Mouse (Mus musculus) MEL (cell line): ENCODE measurements around the gene Tmtc1. TPM values are rescaled to one million over a fixed set of nuclear protein-coding genes. Genes with fewer than 3 reads are reported as not detected.

Source experiments
- DNase-seq: peaks from one replicate; pipeline ENCODE4 v3.0.0; 2011; ENCODE audit warnings: low read depth, low spot score
- H3K27ac ChIP-seq: 2 replicates; pipeline ENCODE4 v1.5.1; 2012; ENCODE audit warnings: low read depth, mild to moderate bottlenecking, control low read depth, low read length, moderate library complexity; ENCODE audit not compliant: control insufficient read depth
- H3K27me3 ChIP-seq, 2 experiments: fragments of 150-350 bp in 1 of 2; sonication (generic) in 1 of 2; 2 replicates each; pipeline ENCODE4 v1.6.1; 2012; ENCODE audit warnings: low read length in 2 of 2, mild to moderate bottlenecking in 2 of 2, improper control_type of control experiment in 1 of 2, moderate library complexity in 1 of 2; ENCODE audit not compliant: insufficient read depth in 2 of 2, control insufficient read depth in 1 of 2
- H3K36me3 ChIP-seq, 2 experiments: 2 replicates each; pipeline ENCODE4 v1.6.1; 2012 to 2014; ENCODE audit warnings: low read length in 2 of 2, improper control_type of control experiment in 1 of 2, inconsistent platforms in 1 of 2, mild to moderate bottlenecking in 1 of 2; ENCODE audit not compliant: insufficient read depth in 2 of 2, control insufficient read depth in 1 of 2
- H3K4me1 ChIP-seq, 2 experiments: fragments of 150-350 bp in 1 of 2; sonication (generic) in 1 of 2; 2 replicates each; pipeline ENCODE4 v1.6.1; 2012; ENCODE audit warnings: low read length in 2 of 2, improper control_type of control experiment in 1 of 2, mild to moderate bottlenecking in 1 of 2; ENCODE audit not compliant: insufficient read depth in 2 of 2, control insufficient read depth in 1 of 2
- H3K4me3 ChIP-seq, 2 experiments: fragments of 150-350 bp in 1 of 2; sonication (generic) in 1 of 2; 2 replicates each; pipeline ENCODE4 v1.5.1; 2012; ENCODE audit warnings: low read depth in 2 of 2, low read length in 2 of 2, mild to moderate bottlenecking in 2 of 2, moderate library complexity in 2 of 2, control low read depth in 1 of 2, improper control_type of control experiment in 1 of 2; ENCODE audit not compliant: control insufficient read depth in 1 of 2, insufficient read depth in 1 of 2
- H3K79me2 ChIP-seq: 2 replicates; pipeline ENCODE4 v1.6.1; 2012; ENCODE audit warnings: mild to moderate bottlenecking, low read length, moderate library complexity; ENCODE audit not compliant: control insufficient read depth, poor library complexity, insufficient read depth
- H3K9ac ChIP-seq: 2 replicates; pipeline ENCODE4 v1.6.1; 2012; ENCODE audit warnings: low read depth, mild to moderate bottlenecking, control low read depth, low read length, moderate library complexity; ENCODE audit not compliant: control insufficient read depth, poor library complexity, severe bottlenecking
- H3K9me3 ChIP-seq: fragments of 150-350 bp; sonication (generic); replicated peaks from 2 replicates; pipeline ENCODE4 v1.6.1; 2012; ENCODE audit warnings: mild to moderate bottlenecking, low read length, improper control_type of control experiment, moderate library complexity; ENCODE audit not compliant: insufficient read depth
- BHLHE40 ChIP-seq: IDR thresholded peaks from 2 replicates; pipeline ENCODE4 v1.6.1; 2012; ENCODE audit warnings: low read depth, mild to moderate bottlenecking, inconsistent platforms, low read length, improper control_type of control experiment, borderline replicate concordance
- CHD1 ChIP-seq: IDR thresholded peaks from 2 replicates; pipeline ENCODE4 v1.6.1; 2012; ENCODE audit warnings: low read depth, mild to moderate bottlenecking, inconsistent platforms, low read length, improper control_type of control experiment
- CHD2 ChIP-seq: IDR thresholded peaks from 2 replicates; pipeline ENCODE4 v1.6.1; 2011; ENCODE audit warnings: low read length, improper control_type of control experiment
- CTCF ChIP-seq, 3 experiments: IDR thresholded peaks in 2 of 3; conservative IDR thresholded peaks in 1 of 3; 2 replicates each; pipeline ENCODE4 v1.5.1; 2011 to 2012; ENCODE audit warnings: low read length in 3 of 3, low read depth in 2 of 3, mild to moderate bottlenecking in 2 of 3, improper control_type of control experiment in 1 of 3, inconsistent platforms in 1 of 3, mixed read lengths in 1 of 3, moderate library complexity in 1 of 3; ENCODE audit not compliant: control insufficient read depth in 1 of 3, insufficient read depth in 1 of 3, poor library complexity in 1 of 3, severe bottlenecking in 1 of 3
- E2F4 ChIP-seq: IDR thresholded peaks from 2 replicates; pipeline ENCODE4 v1.6.1; 2011; ENCODE audit warnings: low read depth, low read length, improper control_type of control experiment, borderline replicate concordance
- EP300 ChIP-seq, 2 experiments: IDR thresholded peaks; 2 replicates each; pipeline ENCODE4 v1.6.1; 2011; ENCODE audit warnings: improper control_type of control experiment in 2 of 2, low read length in 2 of 2, low read depth in 1 of 2, mild to moderate bottlenecking in 1 of 2
- GABPA ChIP-seq: IDR thresholded peaks from 2 replicates; pipeline ENCODE4 v1.6.1; 2012; ENCODE audit warnings: low read depth, mild to moderate bottlenecking, inconsistent platforms, low read length, improper control_type of control experiment, moderate library complexity
- GATA1 ChIP-seq: IDR thresholded peaks from 2 replicates; pipeline ENCODE4 v1.6.1; 2011; ENCODE audit warnings: low read depth, low read length, improper control_type of control experiment
- HCFC1 ChIP-seq: IDR thresholded peaks from 2 replicates; pipeline ENCODE4 v1.6.1; 2012; ENCODE audit warnings: low read depth, mild to moderate bottlenecking, inconsistent platforms, low read length, improper control_type of control experiment, moderate library complexity
- JUND ChIP-seq: IDR thresholded peaks from 2 replicates; pipeline ENCODE4 v1.6.1; 2011; ENCODE audit warnings: low read depth, mild to moderate bottlenecking, improper control_type of control experiment, low read length
- MEF2A ChIP-seq: IDR thresholded peaks from 2 replicates; pipeline ENCODE4 v1.6.1; 2014; ENCODE audit warnings: low read depth, mild to moderate bottlenecking, inconsistent platforms, low read length, improper control_type of control experiment; ENCODE audit not compliant: poor library complexity, insufficient replicate concordance, severe bottlenecking; ENCODE audit errors: extremely low read depth
- MXI1 ChIP-seq: IDR thresholded peaks from 2 replicates; pipeline ENCODE4 v1.6.1; 2011; ENCODE audit warnings: mild to moderate bottlenecking, low read depth, low read length, improper control_type of control experiment
- MYB ChIP-seq: IDR thresholded peaks from 2 replicates; pipeline ENCODE4 v1.6.1; 2011; ENCODE audit warnings: mild to moderate bottlenecking, low read depth, low read length, improper control_type of control experiment
- MYC ChIP-seq: IDR thresholded peaks from 2 replicates; pipeline ENCODE4 v1.6.1; 2011; ENCODE audit warnings: low read depth, mild to moderate bottlenecking, low read length, improper control_type of control experiment, moderate library complexity
- NRF1 ChIP-seq: IDR thresholded peaks from 2 replicates; pipeline ENCODE4 v1.6.1; 2014; ENCODE audit warnings: low read depth, mild to moderate bottlenecking, inconsistent platforms, low read length, improper control_type of control experiment, moderate library complexity; ENCODE audit not compliant: poor library complexity, insufficient read depth, severe bottlenecking
- POLR2A ChIP-seq, 2 experiments: IDR thresholded peaks; 2 replicates each; pipeline ENCODE4 v1.6.1; 2011 to 2012; ENCODE audit warnings: low read length in 2 of 2, mild to moderate bottlenecking in 2 of 2, control low read depth in 1 of 2, improper control_type of control experiment in 1 of 2, low read depth in 1 of 2, moderate library complexity in 1 of 2; ENCODE audit not compliant: control insufficient read depth in 1 of 2, insufficient read depth in 1 of 2, poor library complexity in 1 of 2
- POLR2AphosphoS2 ChIP-seq: IDR thresholded peaks from 2 replicates; pipeline ENCODE4 v1.6.1; 2011; ENCODE audit warnings: low read length, improper control_type of control experiment
- POLR2AphosphoS5 ChIP-seq: IDR thresholded peaks from 2 replicates; pipeline ENCODE4 v1.6.1; 2012; ENCODE audit warnings: low read depth, borderline replicate concordance, mild to moderate bottlenecking, inconsistent platforms, low read length, moderate library complexity, mixed read lengths
- RAD21 ChIP-seq: IDR thresholded peaks from 2 replicates; pipeline ENCODE4 v1.6.1; 2011; ENCODE audit warnings: mild to moderate bottlenecking, low read depth, low read length, improper control_type of control experiment
- RCOR1 ChIP-seq: IDR thresholded peaks from 2 replicates; pipeline ENCODE4 v1.6.1; 2012; ENCODE audit warnings: low read depth, mild to moderate bottlenecking, inconsistent platforms, low read length, improper control_type of control experiment
- TAL1 ChIP-seq: IDR thresholded peaks from 2 replicates; pipeline ENCODE4 v1.6.1; 2012; ENCODE audit warnings: mild to moderate bottlenecking, inconsistent platforms, low read length, moderate library complexity, mixed read lengths
- UBTF ChIP-seq: IDR thresholded peaks from 2 replicates; pipeline ENCODE4 v1.6.1; 2012; ENCODE audit warnings: low read depth, mild to moderate bottlenecking, inconsistent platforms, low read length, improper control_type of control experiment, moderate library complexity, borderline replicate concordance; ENCODE audit not compliant: insufficient read depth
- USF1 ChIP-seq: IDR thresholded peaks from 2 replicates; pipeline ENCODE4 v1.6.1; 2014; ENCODE audit warnings: low read depth, mild to moderate bottlenecking, inconsistent platforms, low read length, improper control_type of control experiment, moderate library complexity
- USF2 ChIP-seq, 2 experiments: IDR thresholded peaks; 2 replicates each; pipeline ENCODE4 v1.6.1; 2011 to 2012; ENCODE audit warnings: improper control_type of control experiment in 2 of 2, low read length in 2 of 2, borderline replicate concordance in 1 of 2, inconsistent platforms in 1 of 2, low read depth in 1 of 2, mild to moderate bottlenecking in 1 of 2; ENCODE audit not compliant: insufficient read depth in 1 of 2
- ZC3H11A ChIP-seq: IDR thresholded peaks from 2 replicates; pipeline ENCODE4 v1.6.1; 2012; ENCODE audit warnings: low read depth, mild to moderate bottlenecking, inconsistent platforms, low read length, improper control_type of control experiment
- ZKSCAN1 ChIP-seq: IDR thresholded peaks from 2 replicates; pipeline ENCODE4 v1.6.1; 2012; ENCODE audit warnings: low read depth, mild to moderate bottlenecking, inconsistent platforms, low read length, improper control_type of control experiment, moderate library complexity
- ZNF384 ChIP-seq: IDR thresholded peaks from 2 replicates; pipeline ENCODE4 v1.6.1; 2012; ENCODE audit warnings: low read depth, mild to moderate bottlenecking, inconsistent platforms, low read length, improper control_type of control experiment
- polyA plus RNA-seq, 2 experiments: library from polyadenylated mRNA; stranded (reverse) in 1 of 2; unstranded in 1 of 2; fragments of >175 nt in 1 of 2; fragments of >200 nt in 1 of 2; gene quantifications; 2 replicates each; pipeline versions ENCODE4 v1.2.1 to v1.2.4; 2012; ENCODE audit warnings: low replicate concordance in 2 of 2, low read depth in 1 of 2; ENCODE audit not compliant: insufficient read length in 2 of 2, insufficient read depth in 1 of 2, missing spikeins in 1 of 2
- total RNA-seq: library from RNA; depleted of rRNA; stranded (reverse); fragments of 300-350 nt; gene quantifications from 2 replicates; pipeline ENCODE4 v1.2.3, GENCODE M21; 2012

Tmtc1 gene
- total and polyA plus RNA-seq, 3 experiments, result 0.03 TPM; not detected in 2

DNA sequence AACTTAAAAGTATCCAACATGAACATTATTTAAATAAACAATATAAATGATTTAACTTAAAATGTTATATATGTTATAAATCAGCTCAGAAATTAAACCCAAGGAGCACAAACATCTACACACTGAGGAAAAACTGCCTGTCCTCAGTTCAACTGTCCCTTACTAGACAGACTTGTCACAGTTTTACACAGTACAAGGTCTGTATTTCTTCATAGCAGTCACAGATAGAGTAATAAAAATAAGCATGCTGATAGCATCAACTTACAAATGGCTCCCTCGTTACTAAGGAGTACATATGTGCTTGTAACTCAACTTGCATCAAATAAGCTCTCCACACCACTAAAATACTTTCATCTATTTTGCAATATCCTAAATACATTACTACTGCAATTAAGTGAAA is 239.1 kb downstream of the Tmtc1 start:
- Histone ChIP-seq H3K9me3 (no peaks in the 10 kb centered on the region), H3K9ac (no peak overlapping the region), H3K27ac (no peak overlapping the region), H3K4me3 (no peak overlapping the region)
- no peak for TF ChIP-seq POLR2A (IDR thresholded peaks at IDR 0.05; ENCODE audit: control insufficient read depth in 1 of 2, insufficient read depth in 1 of 2, low read depth in 1 of 2, low read length in 2 of 2, poor library complexity in 1 of 2)
- TF ChIP-seq RAD21, result no peak
- TF ChIP-seq MXI1, result no peak
- TF ChIP-seq BHLHE40, result no peak
- TF ChIP-seq EP300 (IDR thresholded peaks at IDR 0.05; ENCODE audit: low read depth in 1 of 2, low read length in 2 of 2), result no peak
- TF ChIP-seq POLR2AphosphoS2, result no peak
- TF ChIP-seq MEF2A, result no peak
- TF ChIP-seq JUND, result no peak
- no peak for TF ChIP-seq GABPA
- no peak for TF ChIP-seq ZKSCAN1
- no peak for TF ChIP-seq CHD1
- TF ChIP-seq, all 39 proteins: peak for 0
- H3K36me3 ChIP-seq, result peaks cover 5 to 27% of the 10 kb centered on the region in 2 experiments
- H3K4me1 ChIP-seq, result no peaks in the 10 kb centered on the region
- no peaks in the 10 kb centered on the region for H3K27me3 ChIP-seq
- H3K79me2 ChIP-seq, result peaks cover 29% of the 10 kb centered on the region
- no peak for DNase-seq

DNA sequence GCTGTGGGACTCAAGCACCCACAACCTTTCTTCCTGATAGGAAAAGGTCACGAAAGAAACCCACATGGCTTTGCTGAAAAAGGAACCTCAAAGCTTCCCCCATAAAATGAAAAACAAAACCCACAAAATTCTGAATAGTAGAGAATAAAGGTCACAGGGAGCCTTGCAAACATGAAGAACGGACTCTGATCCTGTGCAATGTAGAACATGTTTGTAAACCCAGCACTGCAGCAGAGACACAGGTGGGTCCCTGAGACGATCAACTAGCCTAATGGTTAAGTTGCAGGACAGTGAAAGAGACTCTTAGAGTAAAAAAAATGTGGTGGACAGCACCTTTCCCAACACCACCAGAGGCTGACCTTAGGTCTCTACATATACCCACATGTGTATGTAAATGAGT is 244.5 kb downstream of the Tmtc1 start:
- H3K9ac ChIP-seq, result no peak overlapping the region
- H3K4me3 ChIP-seq, result no peak overlapping the region
- no peaks in the 10 kb centered on the region for H3K27me3 ChIP-seq
- no peaks in the 10 kb centered on the region for H3K9me3 ChIP-seq
- no peak for DNase-seq
- H3K36me3 ChIP-seq, result peaks cover 0 to 29% of the 10 kb centered on the region in 2 experiments; a peak in 2 of 4 replicates
- no peak for TF ChIP-seq HCFC1
- no peak for TF ChIP-seq UBTF
- TF ChIP-seq ZKSCAN1, result no peak
- no peak for TF ChIP-seq CTCF (IDR thresholded peaks at IDR 0.05 in 2 of 3, conservative IDR thresholded peaks at IDR 0.05 in 1 of 3; ENCODE audit: control insufficient read depth in 1 of 3, insufficient read depth in 1 of 3, low read depth in 2 of 3, low read length in 3 of 3, poor library complexity in 1 of 3, severe bottlenecking in 1 of 3)
- TF ChIP-seq MYC, result no peak
- no peaks in the 10 kb centered on the region for H3K4me1 ChIP-seq
- no peaks in the 10 kb centered on the region; the same call in 1 of the 2 replicates for H3K79me2 ChIP-seq
- H3K27ac ChIP-seq, result no peak overlapping the region

DNA sequence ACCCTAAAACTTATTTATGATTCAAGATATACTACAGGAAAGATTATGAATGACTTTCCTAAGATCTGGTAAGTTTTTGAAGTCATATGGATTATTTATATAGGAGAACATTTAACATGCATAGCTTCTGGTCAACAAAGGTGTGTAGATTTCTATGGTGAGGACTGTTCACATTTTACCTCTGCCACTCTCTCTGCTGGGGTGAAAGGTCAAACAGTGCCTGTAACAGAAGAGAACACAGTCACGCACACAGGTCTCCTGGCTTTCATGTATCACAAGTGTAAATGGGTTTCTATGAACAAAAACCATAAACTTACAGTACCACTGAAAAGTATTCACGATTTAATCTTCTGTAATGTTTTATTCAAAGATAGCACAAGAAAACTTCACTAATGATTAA is 245.0 kb downstream of the Tmtc1 start:
- Histone ChIP-seq H3K36me3 (peaks cover 0 to 27% of the 10 kb centered on the region in 2 experiments; a peak in 2 of 4 replicates), H3K79me2 (no peaks in the 10 kb centered on the region; the same call in 1 of the 2 replicates), H3K4me3 (no peak overlapping the region), H3K9ac (no peak overlapping the region), H3K4me1 (no peaks in the 10 kb centered on the region), H3K9me3 (no peaks in the 10 kb centered on the region), H3K27ac (no peak overlapping the region), H3K27me3 (no peaks in the 10 kb centered on the region)
- no peak for DNase-seq
- TF ChIP-seq MYB (no peak), ZNF384 (no peak), EP300 (IDR thresholded peaks at IDR 0.05; ENCODE audit: low read depth in 1 of 2, low read length in 2 of 2) (no peak), NRF1 (no peak), RCOR1 (no peak), ZC3H11A (no peak), POLR2AphosphoS5 (no peak), USF1 (no peak), TAL1 (no peak), USF2 (IDR thresholded peaks at IDR 0.05; ENCODE audit: borderline replicate concordance in 1 of 2, insufficient read depth in 1 of 2, low read depth in 1 of 2, low read length in 2 of 2) (no peak), CHD2 (no peak), JUND (no peak), GATA1 (no peak), E2F4 (no peak)
